Mouse (Mus musculus): ENCODE measurements around the gene Dab1. TPM values are rescaled to one million over a fixed set of nuclear protein-coding genes. Genes with fewer than 3 reads are reported as not detected.

The Dab1 gene
- polyA plus RNA-seq, 1 experiment from 2014 or later: 3.0 TPM

DNA sequence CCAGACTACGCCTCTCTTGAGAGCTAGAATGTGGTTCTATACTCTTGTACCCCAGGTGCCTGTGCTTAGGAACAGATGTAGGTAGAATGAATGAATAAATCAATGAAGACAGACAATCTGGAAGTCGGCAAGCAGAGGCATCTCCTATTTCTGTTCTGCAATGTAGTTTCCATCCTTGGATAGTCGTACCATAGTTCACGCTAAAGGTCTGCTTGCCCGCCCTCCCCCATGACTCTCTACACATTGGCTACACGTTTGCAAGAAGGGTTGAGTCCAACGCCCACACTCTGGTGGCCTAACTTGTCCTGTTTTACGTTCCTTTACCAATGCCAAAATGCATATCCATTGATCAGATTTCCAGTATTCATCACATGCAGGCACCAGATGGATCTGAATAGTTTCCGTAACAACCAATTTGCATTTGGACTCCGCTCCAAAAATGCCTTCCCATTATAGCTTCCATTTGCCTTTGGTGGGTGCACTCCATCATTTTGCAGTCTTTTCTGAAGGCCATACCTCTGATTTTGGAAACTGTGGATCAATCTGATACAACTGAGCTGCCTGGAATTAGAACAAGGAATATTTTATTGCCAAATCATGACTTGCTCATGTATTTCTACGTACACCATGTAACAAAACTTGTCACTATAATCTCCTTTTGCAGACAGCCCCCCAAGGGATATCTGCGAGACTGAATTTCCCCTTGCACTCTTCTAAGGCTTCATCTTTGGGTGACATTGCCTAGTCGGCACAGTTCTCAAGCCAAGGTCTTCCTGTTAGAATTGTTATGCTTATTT, 494.2 kb downstream of the Dab1 start:
- H3K27ac ChIP-seq (ENCODE audit: low read length): no peak overlapping the region
- no peak for ATAC-seq (ENCODE audit: low read depth)
- H3K9me3 ChIP-seq (ENCODE audit: control insufficient read depth, low read length): no peaks in the 10 kb centered on the region
- no peak overlapping the region for H3K9ac ChIP-seq (ENCODE audit: low read length)
- no peaks in the 10 kb centered on the region for H3K4me1 ChIP-seq (replicated peaks; ENCODE audit: control insufficient read depth, insufficient read depth, low read length)
- no peaks in the 10 kb centered on the region for H3K27me3 ChIP-seq (ENCODE audit: control insufficient read depth, insufficient read depth, low read depth, low read length)
- no peak overlapping the region for H3K4me3 ChIP-seq (ENCODE audit: low read length)
- H3K4me2 ChIP-seq (ENCODE audit: low read depth, low read length): no peak overlapping the region
- 92% methylated on average over 13 of the region's 13 CpGs for WGBS
- H3K36me3 ChIP-seq (ENCODE audit: control insufficient read depth, insufficient read depth, low read length): no peaks in the 10 kb centered on the region

DNA sequence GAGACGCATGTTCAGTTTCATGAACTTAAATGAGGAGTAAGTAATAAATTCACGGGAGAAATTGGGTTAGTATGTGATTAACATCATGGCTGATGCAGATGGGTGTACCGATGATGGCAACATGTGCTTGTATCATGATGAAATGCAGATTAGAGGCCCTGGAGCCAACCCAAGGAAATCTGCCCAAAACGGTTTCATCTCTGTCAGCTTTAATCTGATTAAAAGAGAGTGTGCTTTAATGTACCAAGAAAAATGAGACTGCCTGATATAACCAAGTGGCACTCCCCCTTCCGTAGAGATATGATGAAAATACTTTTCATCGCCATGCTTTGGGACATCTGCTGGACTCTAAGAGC, 494.8 kb downstream of the Dab1 start:
- WGBS: 72% methylated on average over 6 of the region's 6 CpGs
- no peak overlapping the region for H3K9ac ChIP-seq (ENCODE audit: low read length)
- no peaks in the 10 kb centered on the region for H3K36me3 ChIP-seq (ENCODE audit: control insufficient read depth, insufficient read depth, low read length)
- no peaks in the 10 kb centered on the region for H3K27me3 ChIP-seq (ENCODE audit: control insufficient read depth, insufficient read depth, low read depth, low read length)
- H3K4me1 ChIP-seq (replicated peaks; ENCODE audit: control insufficient read depth, insufficient read depth, low read length): no peaks in the 10 kb centered on the region
- ATAC-seq (ENCODE audit: low read depth): no peak
- H3K4me2 ChIP-seq (ENCODE audit: low read depth, low read length): no peak overlapping the region
- H3K9me3 ChIP-seq (ENCODE audit: control insufficient read depth, low read length): no peaks in the 10 kb centered on the region
- no peak overlapping the region for H3K4me3 ChIP-seq (ENCODE audit: low read length)
- no peak overlapping the region for H3K27ac ChIP-seq (ENCODE audit: low read length)

DNA sequence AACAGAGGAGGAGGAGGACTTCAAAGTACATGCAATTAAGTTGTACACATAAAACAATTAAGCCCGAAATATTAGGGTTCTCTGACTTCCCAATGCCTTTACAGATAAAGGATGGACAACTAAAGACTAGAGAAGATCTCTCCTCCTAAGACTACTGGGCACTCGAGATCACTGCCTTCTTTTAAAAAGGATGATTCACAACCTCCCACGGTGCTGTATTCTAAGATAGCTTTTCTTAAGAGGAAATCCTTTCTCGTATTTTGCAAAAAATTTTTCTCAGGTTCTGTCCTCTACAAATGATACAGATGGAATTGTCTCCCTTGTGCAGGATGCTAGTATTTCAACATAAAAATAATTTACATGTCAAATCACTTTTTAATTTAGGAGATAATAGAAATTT, 500.9 kb downstream of the Dab1 start:
- Histone ChIP-seq H3K9me3 (ENCODE audit: control insufficient read depth, low read length) (no peaks in the 10 kb centered on the region), H3K4me1 (replicated peaks; ENCODE audit: control insufficient read depth, insufficient read depth, low read length) (no peaks in the 10 kb centered on the region), H3K27me3 (ENCODE audit: control insufficient read depth, insufficient read depth, low read depth, low read length) (no peaks in the 10 kb centered on the region), H3K9ac (ENCODE audit: low read length) (no peak overlapping the region), H3K27ac (ENCODE audit: low read length) (no peak overlapping the region), H3K4me3 (ENCODE audit: low read length) (no peak overlapping the region), H3K4me2 (ENCODE audit: low read depth, low read length) (no peak overlapping the region), H3K36me3 (ENCODE audit: control insufficient read depth, insufficient read depth, low read length) (no peaks in the 10 kb centered on the region)
- no peak for ATAC-seq (ENCODE audit: low read depth)
- 73% methylated on average over 4 of the region's 4 CpGs for WGBS

DNA sequence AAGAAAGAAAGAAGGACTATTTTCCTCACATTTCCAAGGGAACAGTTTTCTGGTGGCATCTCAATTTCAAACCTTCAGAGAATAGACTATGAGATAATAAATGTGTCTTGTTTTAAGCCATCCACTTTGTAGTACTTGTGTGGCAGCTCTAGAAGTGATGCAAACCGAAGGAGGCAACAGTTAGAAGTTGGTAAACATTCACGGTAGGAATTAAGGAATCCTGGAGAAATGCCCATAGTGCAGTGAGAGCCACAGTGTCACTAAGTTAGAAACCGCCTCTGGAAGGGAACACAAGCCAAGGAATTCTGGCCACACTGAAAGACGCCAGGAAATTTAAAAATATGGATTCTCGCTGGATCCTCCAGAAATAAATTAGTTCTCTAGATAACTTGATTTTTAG, 502.8 kb downstream of the Dab1 start:
- H3K4me2 ChIP-seq (ENCODE audit: low read depth, low read length): no peak overlapping the region
- no peak overlapping the region for H3K4me3 ChIP-seq (ENCODE audit: low read length)
- no peak overlapping the region for H3K27ac ChIP-seq (ENCODE audit: low read length)
- no peak for ATAC-seq (ENCODE audit: low read depth)
- no peaks in the 10 kb centered on the region for H3K9me3 ChIP-seq (ENCODE audit: control insufficient read depth, low read length)
- WGBS: 53% methylated on average over 5 of the region's 5 CpGs
- H3K9ac ChIP-seq (ENCODE audit: low read length): no peak overlapping the region
- H3K36me3 ChIP-seq (ENCODE audit: control insufficient read depth, insufficient read depth, low read length): no peaks in the 10 kb centered on the region
- no peaks in the 10 kb centered on the region for H3K4me1 ChIP-seq (replicated peaks; ENCODE audit: control insufficient read depth, insufficient read depth, low read length)
- no peaks in the 10 kb centered on the region for H3K27me3 ChIP-seq (ENCODE audit: control insufficient read depth, insufficient read depth, low read depth, low read length)

DNA sequence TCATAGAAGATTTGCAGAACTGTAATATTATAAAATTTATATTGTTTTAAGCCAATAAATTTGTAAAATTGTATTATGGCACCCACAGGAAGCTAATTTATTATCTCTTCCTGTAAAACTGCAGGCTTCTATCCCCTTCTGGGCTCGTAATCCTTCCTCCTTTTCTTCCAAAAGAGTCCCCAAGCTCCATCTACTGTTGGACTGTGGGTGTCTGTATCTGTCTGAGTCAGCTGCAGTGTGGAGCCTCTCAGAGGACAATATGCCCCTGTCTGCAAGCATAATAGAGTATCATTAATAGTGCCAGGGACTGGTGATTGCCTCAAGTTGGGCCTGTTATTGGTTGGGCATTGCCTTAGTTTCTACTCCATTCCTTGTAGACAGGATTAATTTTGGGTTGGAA, 503.2 kb downstream of the Dab1 start:
- H3K9ac ChIP-seq (ENCODE audit: low read length): no peak overlapping the region
- H3K4me2 ChIP-seq (ENCODE audit: low read depth, low read length): no peak overlapping the region
- no peak overlapping the region for H3K4me3 ChIP-seq (ENCODE audit: low read length)
- ATAC-seq (ENCODE audit: low read depth): no peak
- no peaks in the 10 kb centered on the region for H3K36me3 ChIP-seq (ENCODE audit: control insufficient read depth, insufficient read depth, low read length)
- 55% methylated on average over 1 of the region's 1 CpGs for WGBS
- H3K27ac ChIP-seq (ENCODE audit: low read length): no peak overlapping the region
- no peaks in the 10 kb centered on the region for H3K4me1 ChIP-seq (replicated peaks; ENCODE audit: control insufficient read depth, insufficient read depth, low read length)
- no peaks in the 10 kb centered on the region for H3K27me3 ChIP-seq (ENCODE audit: control insufficient read depth, insufficient read depth, low read depth, low read length)
- no peaks in the 10 kb centered on the region for H3K9me3 ChIP-seq (ENCODE audit: control insufficient read depth, low read length)

DNA sequence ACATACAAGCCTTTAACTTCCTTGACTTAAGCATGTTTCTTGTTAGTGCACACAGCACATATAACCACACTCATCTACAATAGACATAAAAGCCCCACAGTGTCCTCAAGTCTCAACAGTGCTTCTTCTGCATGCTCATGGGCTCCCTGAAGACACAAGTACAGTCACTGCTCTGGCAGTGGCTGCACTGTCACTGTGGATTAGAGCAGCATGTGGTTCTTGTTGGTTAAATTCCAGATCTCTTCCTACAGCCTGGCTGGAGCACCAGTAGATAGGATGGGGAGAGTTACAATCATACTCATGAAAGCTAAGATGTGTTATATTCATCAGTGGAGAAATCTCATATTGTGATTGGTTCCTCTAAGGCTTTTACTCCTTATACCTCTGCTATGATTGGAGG, 534.5 kb downstream of the Dab1 start:
- H3K9me3 ChIP-seq (ENCODE audit: control insufficient read depth, low read length): no peaks in the 10 kb centered on the region
- no peak overlapping the region for H3K9ac ChIP-seq (ENCODE audit: low read length)
- H3K36me3 ChIP-seq (ENCODE audit: control insufficient read depth, insufficient read depth, low read length): no peaks in the 10 kb centered on the region
- H3K4me2 ChIP-seq (ENCODE audit: low read depth, low read length): no peak overlapping the region
- H3K4me1 ChIP-seq (replicated peaks; ENCODE audit: control insufficient read depth, insufficient read depth, low read length): no peaks in the 10 kb centered on the region
- no peaks in the 10 kb centered on the region for H3K27me3 ChIP-seq (ENCODE audit: control insufficient read depth, insufficient read depth, low read depth, low read length)
- H3K27ac ChIP-seq (ENCODE audit: low read length): no peak overlapping the region
- H3K4me3 ChIP-seq (ENCODE audit: low read length): no peak overlapping the region
- no peak for ATAC-seq (ENCODE audit: low read depth)

DNA sequence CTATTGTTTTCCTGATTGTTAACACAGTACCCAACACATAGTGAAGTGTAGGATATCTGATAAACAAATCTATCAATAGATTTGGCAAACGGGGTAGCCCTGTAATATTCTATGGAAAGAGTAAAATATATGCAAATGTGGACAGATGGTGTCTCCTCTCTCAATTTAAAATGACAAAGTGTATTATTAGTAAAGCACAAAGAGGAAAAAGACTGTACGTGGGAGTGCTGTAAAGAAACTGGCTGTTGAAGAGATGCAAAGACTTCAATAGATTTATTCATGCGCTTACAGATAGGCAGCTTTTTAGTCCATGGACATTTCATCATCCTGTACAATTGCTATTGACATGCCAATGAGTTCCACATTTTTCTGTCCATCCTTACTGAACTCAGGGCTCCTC, 558.9 kb downstream of the Dab1 start:
- Histone ChIP-seq H3K4me3 (ENCODE audit: low read length) (no peak overlapping the region), H3K9ac (ENCODE audit: low read length) (no peak overlapping the region), H3K36me3 (ENCODE audit: control insufficient read depth, insufficient read depth, low read length) (no peaks in the 10 kb centered on the region), H3K27me3 (ENCODE audit: control insufficient read depth, insufficient read depth, low read depth, low read length) (no peaks in the 10 kb centered on the region), H3K4me2 (ENCODE audit: low read depth, low read length) (no peak overlapping the region), H3K27ac (ENCODE audit: low read length) (no peak overlapping the region), H3K4me1 (replicated peaks; ENCODE audit: control insufficient read depth, insufficient read depth, low read length) (no peaks in the 10 kb centered on the region), H3K9me3 (ENCODE audit: control insufficient read depth, low read length) (no peaks in the 10 kb centered on the region)
- WGBS: 85% methylated on average over 3 of the region's 3 CpGs
- no peak for ATAC-seq (ENCODE audit: low read depth)

DNA sequence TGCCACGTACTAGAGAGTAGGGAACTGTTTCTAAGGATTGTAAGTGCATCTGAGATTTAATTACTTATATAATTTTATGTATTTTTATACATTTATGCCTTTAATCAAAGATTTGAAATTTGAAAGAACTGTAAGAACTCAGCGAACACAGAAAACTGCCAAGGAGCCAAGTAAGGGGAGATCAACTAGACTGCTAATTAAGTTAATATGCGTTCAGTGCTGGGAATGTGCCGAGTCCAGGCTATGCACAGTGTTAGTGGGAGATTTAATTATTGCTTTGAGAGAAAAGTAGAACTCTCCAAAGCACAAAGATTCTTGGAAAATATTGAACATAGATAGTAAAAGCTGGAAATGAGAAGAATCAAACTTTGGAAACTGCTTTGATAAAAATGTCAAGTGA, 567.2 kb downstream of the Dab1 start:
- no peak for ATAC-seq (ENCODE audit: low read depth)
- H3K36me3 ChIP-seq (ENCODE audit: control insufficient read depth, insufficient read depth, low read length): no peaks in the 10 kb centered on the region
- whole genome bisulfite sequencing: 83% methylated on average over 4 of the region's 4 CpGs
- H3K4me1 ChIP-seq (replicated peaks; ENCODE audit: control insufficient read depth, insufficient read depth, low read length): no peaks in the 10 kb centered on the region
- H3K9ac ChIP-seq (ENCODE audit: low read length): no peak overlapping the region
- H3K27ac ChIP-seq (ENCODE audit: low read length): no peak overlapping the region
- H3K9me3 ChIP-seq (ENCODE audit: control insufficient read depth, low read length): no peaks in the 10 kb centered on the region
- H3K27me3 ChIP-seq (ENCODE audit: control insufficient read depth, insufficient read depth, low read depth, low read length): no peaks in the 10 kb centered on the region
- no peak overlapping the region for H3K4me2 ChIP-seq (ENCODE audit: low read depth, low read length)
- H3K4me3 ChIP-seq (ENCODE audit: low read length): no peak overlapping the region

DNA sequence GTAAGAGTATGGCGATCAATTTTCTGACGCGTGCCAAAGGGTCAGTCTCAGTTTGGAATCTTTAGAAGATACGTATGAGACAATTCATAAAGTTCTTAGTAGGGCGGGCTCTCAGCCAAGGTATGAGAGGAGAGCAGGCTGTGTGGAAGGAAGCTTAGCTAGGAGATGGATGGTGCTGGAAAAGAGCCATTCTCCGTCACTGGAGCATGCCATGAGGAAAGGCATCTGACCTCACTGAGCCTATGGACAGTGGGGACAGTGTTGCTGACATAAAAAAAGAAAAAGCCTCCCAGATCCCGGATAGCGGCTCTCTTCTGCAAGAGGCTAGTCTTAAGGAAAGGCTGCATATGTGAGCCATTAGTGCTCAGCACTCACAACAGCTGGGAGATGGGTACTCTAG, 579.5 kb downstream of the Dab1 start:
- WGBS: 51% methylated on average over 8 of the region's 8 CpGs
- H3K36me3 ChIP-seq (ENCODE audit: control insufficient read depth, insufficient read depth, low read length): no peaks in the 10 kb centered on the region
- no peaks in the 10 kb centered on the region for H3K27me3 ChIP-seq (ENCODE audit: control insufficient read depth, insufficient read depth, low read depth, low read length)
- ATAC-seq (ENCODE audit: low read depth): peak; percentile 90
- no peaks in the 10 kb centered on the region for H3K4me1 ChIP-seq (replicated peaks; ENCODE audit: control insufficient read depth, insufficient read depth, low read length)
- 0 out of 2 replicates have a peak, but pooled peaks cover 4% of the 10 kb centered on the region for H3K9me3 ChIP-seq (ENCODE audit: control insufficient read depth, low read length)
- no peak overlapping the region for H3K4me3 ChIP-seq (ENCODE audit: low read length)
- no peak overlapping the region for H3K27ac ChIP-seq (ENCODE audit: low read length)
- no peak overlapping the region for H3K9ac ChIP-seq (ENCODE audit: low read length)
- no peak overlapping the region for H3K4me2 ChIP-seq (ENCODE audit: low read depth, low read length)

DNA sequence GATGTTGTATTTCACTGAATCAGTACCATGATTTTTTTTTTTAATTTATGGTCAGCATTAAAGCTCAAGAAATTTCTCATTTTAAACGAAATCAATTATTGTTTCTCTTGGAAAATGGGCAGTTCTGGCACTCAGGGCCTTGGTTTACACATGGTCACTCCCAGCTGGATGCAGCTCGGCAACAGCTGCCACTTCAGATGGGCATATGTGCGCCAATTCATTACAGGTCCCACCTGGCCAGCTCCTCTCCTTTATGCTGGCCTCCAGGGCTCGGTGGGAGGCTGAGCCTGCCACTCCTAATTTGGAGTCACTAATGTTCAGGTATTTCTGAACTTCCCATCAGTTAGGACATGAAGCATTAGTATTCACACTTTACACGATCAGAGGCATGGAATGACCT, 582.5 kb downstream of the Dab1 start:
- Histone ChIP-seq H3K4me3 (ENCODE audit: low read length) (no peak overlapping the region), H3K27me3 (ENCODE audit: control insufficient read depth, insufficient read depth, low read depth, low read length) (no peaks in the 10 kb centered on the region), H3K4me1 (replicated peaks; ENCODE audit: control insufficient read depth, insufficient read depth, low read length) (no peaks in the 10 kb centered on the region), H3K36me3 (ENCODE audit: control insufficient read depth, insufficient read depth, low read length) (no peaks in the 10 kb centered on the region), H3K4me2 (ENCODE audit: low read depth, low read length) (no peak overlapping the region), H3K9ac (ENCODE audit: low read length) (no peak overlapping the region), H3K27ac (ENCODE audit: low read length) (no peak overlapping the region), H3K9me3 (ENCODE audit: control insufficient read depth, low read length) (0 out of 2 replicates have a peak, but pooled peaks cover 4% of the 10 kb centered on the region)
- 66% methylated on average over 5 of the region's 5 CpGs for WGBS
- no peak for ATAC-seq (ENCODE audit: low read depth)
